Mouse (Mus musculus) megakaryocyte, embryonic 14.5 days (primary cell): ENCODE data around the gene Aktip. TPM values are rescaled to one million over a fixed set of nuclear protein-coding genes. Genes with fewer than 3 reads are reported as not detected.
A peak's percentile ranks its signal among the peaks of the same experiment; 100 is the strongest.

ENCODE experiments used
- H3K27me3 ChIP-seq: replicated peaks from 2 replicates; pipeline ENCODE3; 2012; ENCODE audit warnings: inconsistent platforms
- H3K36me3 ChIP-seq: replicated peaks from 2 replicates; pipeline ENCODE3; 2012; ENCODE audit warnings: low read length, inconsistent platforms, mixed read lengths
- H3K4me1 ChIP-seq: 2 replicates; pipeline ENCODE4 v1.6.1; 2012; ENCODE audit warnings: inconsistent platforms
- H3K4me3 ChIP-seq: replicated peaks from 2 replicates; pipeline ENCODE3; 2012; ENCODE audit warnings: moderate library complexity, mild to moderate bottlenecking, inconsistent platforms
- H3K9me3 ChIP-seq: 2 replicates; pipeline ENCODE4 v1.6.1; 2012; ENCODE audit warnings: inconsistent platforms
- FLI1 ChIP-seq: IDR thresholded peaks from 2 replicates; pipeline ENCODE4 v1.6.1; 2012; ENCODE audit warnings: low read length, inconsistent platforms, mixed read lengths
- GATA1 ChIP-seq: IDR thresholded peaks from 3 replicates; pipeline ENCODE4 v1.6.1; 2012; ENCODE audit warnings: mixed read lengths, low read length, inconsistent platforms, borderline replicate concordance
- polyA plus RNA-seq: library from polyadenylated mRNA; stranded (reverse); fragments of >175 nt; gene quantifications from 2 replicates; pipeline ENCODE4 v1.2.3, GENCODE M21; 2012; ENCODE audit warnings: low replicate concordance; ENCODE audit not compliant: insufficient read depth

Gene Aktip
- polyA plus RNA-seq, 1 experiment, result 3.2 TPM

DNA sequence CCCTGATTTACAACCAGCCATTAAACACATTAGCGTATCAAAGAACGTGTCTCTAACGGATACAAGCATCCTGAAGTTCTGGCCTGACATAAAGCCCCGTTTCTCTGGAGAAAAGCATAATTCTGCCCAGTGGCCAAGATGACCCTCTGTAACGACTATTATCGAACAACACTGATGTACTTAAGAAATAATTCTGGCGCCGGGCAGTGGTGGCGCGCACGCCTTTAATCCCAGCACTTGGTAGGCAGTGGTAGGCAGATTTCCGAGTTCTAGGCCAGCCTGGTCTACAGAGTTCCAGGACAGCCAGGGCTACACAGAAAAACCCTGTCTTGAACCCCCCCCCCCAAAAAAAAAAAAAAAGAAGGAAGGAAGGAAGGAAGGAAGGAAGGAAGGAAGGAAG lies 65.1 kb downstream of the Aktip start:
- Histone ChIP-seq H3K4me1 (peaks cover 25% of the 10 kb centered on the region), H3K27me3 (peaks cover 15% of the 10 kb centered on the region), H3K4me3 (peak overlapping the region; percentile 99), H3K36me3 (peaks cover 15% of the 10 kb centered on the region), H3K9me3 (no peaks in the 10 kb centered on the region)
- TF ChIP-seq GATA1, result no peak
- no peak for TF ChIP-seq FLI1

DNA sequence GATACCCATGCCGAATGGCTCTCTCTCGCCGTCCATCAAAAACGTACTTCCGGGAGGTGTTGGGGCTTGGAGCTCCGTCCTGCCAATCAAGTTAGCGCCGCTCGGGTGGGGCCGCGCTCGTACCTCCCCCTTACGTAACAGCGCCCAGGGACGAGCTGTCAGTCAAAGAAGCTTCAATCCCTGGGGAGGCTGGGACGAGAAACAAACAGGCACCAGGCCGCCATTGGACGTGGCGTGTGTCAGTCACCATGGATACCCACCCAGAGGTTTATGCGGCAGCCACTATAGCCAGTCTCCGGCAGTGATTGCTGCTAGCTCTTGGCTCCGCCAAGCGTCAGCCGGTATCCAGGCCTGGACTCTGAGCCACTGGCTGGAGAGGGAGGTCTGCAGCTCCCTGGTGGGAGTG lies 65.7 kb downstream of the Aktip start:
- Histone ChIP-seq H3K27me3 (peaks cover 15% of the 10 kb centered on the region), H3K9me3 (no peaks in the 10 kb centered on the region), H3K4me1 (peaks cover 25% of the 10 kb centered on the region), H3K36me3 (peaks cover 21% of the 10 kb centered on the region), H3K4me3 (peak overlapping the region; percentile 99)
- TF ChIP-seq FLI1, result no peak
- no peak for TF ChIP-seq GATA1

DNA sequence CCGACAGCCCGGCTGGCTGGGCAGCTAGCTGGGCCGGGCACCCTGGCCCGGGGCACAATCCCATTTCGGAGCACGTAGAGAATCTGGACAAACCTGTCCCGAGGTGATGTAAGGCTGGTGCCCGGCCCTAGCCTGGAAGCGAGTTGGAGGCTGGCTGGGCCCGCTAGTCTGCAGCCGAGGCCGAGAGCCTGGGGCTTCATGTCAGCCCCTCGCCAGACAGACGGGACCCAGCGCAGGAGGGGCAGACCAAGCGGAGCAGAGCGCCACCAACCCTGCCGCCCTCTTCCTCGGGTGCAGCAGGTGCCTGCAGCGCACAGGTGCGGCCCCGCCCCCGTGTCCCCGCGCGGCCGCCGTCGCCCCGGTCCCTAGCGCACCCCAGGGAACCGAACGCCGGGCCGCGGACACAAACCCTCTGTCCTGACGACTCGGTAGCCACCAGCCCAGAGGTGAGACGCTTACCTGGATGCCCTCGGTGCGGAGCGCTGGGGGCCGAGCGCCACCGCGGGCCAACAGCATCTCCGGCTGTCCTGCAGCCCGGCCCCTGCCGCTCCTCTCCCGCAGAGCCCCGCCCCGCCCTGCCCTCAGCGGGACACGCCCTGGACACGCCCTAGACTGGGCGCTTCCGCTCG lies 66.2 kb downstream of the Aktip start:
- H3K4me3 ChIP-seq, result peak overlapping the region; percentile 99
- H3K9me3 ChIP-seq, result no peaks in the 10 kb centered on the region
- peaks cover 27% of the 10 kb centered on the region for H3K4me1 ChIP-seq
- peaks cover 24% of the 10 kb centered on the region for H3K36me3 ChIP-seq
- peaks cover 15% of the 10 kb centered on the region for H3K27me3 ChIP-seq
- TF ChIP-seq FLI1 (no peak), GATA1 (no peak)

DNA sequence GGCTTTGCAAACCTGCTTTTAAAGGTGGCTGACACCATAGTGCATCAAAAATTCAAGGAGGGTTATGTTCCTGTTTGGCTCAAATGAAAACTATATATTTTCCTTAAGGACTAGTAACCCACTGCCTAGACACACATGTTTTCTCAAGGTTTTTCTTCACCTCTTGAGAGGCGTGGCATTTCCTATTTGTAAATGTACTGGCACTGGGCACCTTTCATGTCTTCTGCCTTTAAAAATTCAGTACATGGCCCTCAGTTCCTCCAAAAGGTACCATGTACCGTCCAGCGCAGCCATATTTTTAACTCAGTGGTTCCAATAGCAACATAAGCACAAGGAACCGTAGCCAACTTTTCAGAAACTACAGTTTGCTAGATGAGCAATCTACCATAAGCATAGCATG lies 67.0 kb downstream of the Aktip start:
- Histone ChIP-seq H3K4me3 (peak overlapping the region; percentile 99), H3K4me1 (peaks cover 30% of the 10 kb centered on the region), H3K36me3 (peaks cover 33% of the 10 kb centered on the region), H3K27me3 (peaks cover 15% of the 10 kb centered on the region), H3K9me3 (no peaks in the 10 kb centered on the region)
- no peak for TF ChIP-seq FLI1
- TF ChIP-seq GATA1, result no peak

DNA sequence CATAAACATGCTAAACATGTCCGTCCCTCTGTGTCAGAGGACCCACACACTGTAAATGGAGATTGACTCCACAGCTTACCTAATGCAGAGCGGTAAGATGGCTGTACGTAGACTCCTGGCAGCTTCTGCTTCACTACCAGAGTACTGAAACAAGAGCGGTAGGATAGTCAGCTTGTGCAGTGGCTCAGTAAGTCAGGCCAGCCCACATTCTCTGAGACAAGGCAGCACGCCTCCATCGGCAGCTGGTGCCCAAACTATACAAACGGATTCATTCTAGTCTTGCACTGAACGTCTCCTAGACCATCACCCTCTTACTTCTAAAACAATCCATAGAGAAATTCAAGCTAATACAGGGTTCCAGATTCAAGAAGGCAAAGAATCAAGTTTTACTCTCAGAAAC lies 73.0 kb downstream of the Aktip start:
- Histone ChIP-seq H3K4me3 (no peak overlapping the region), H3K36me3 (peaks cover 92% of the 10 kb centered on the region), H3K4me1 (peaks cover 13% of the 10 kb centered on the region), H3K9me3 (no peaks in the 10 kb centered on the region), H3K27me3 (no peaks in the 10 kb centered on the region)
- no peak for TF ChIP-seq GATA1
- TF ChIP-seq FLI1, result no peak

DNA sequence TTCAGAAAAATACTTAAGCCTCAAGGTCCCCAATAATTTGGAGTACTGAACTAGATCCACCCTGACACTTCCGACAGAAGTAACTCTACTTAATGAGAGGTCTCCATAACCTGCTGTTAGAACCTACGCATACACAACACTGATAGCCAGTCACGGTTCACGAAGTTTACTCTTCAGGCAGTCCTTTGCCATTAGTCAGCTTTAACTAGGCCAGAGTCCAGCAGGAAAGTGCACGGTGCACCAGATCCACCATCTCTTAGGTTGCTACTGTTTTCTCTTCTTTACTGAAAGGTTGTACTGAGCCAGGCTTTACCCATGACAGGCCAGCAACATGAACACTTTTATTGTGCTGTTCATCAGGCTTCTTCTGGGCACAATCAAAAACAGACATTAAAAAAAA lies 75.5 kb downstream of the Aktip start:
- Histone ChIP-seq H3K9me3 (no peaks in the 10 kb centered on the region), H3K4me3 (no peak overlapping the region), H3K27me3 (no peaks in the 10 kb centered on the region), H3K4me1 (peaks cover 5% of the 10 kb centered on the region; the same call in 1 of the 2 replicates), H3K36me3 (peaks cover 98% of the 10 kb centered on the region)
- no peak for TF ChIP-seq FLI1
- no peak for TF ChIP-seq GATA1

DNA sequence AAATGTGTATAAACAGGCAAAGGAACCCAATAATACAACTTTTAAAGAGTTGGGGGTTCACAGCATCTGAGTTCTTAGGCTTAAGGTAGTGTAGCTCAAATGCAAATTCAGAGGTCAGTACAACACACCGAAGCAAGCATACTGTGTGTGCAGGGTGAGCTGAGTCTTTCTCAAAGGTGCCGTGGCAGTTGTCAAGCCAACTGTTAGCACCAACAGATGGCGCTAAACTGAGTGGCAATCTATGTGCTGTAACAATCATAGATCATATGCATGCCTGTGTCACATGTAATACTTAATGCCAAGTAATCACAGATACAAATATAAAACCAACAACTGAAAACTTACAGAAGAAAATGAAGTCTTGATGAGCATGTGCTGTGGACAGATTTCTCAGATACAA lies 81.6 kb downstream of the Aktip start:
- Histone ChIP-seq H3K9me3 (no peaks in the 10 kb centered on the region), H3K27me3 (no peaks in the 10 kb centered on the region), H3K4me1 (no peaks in the 10 kb centered on the region), H3K36me3 (peaks cover 99% of the 10 kb centered on the region), H3K4me3 (no peak overlapping the region)
- TF ChIP-seq FLI1 (no peak), GATA1 (no peak)

DNA sequence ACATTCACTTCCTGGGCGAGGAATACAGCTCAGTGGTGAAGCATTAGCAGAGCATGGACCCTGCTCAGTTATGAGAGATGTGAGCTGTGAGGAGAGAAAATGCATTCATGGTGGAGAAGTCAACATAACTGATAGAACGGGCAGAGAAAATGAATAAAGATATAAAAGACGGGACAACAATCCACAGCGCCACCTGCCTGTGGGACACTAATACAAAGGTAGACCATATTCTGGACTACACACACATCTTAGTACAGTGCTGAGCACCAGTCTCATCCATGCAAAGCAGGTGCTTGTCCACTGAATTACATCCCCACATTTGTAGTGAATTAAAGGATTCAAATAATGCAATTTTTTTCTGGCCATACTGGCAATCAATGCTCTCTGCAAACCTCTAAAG lies 82.2 kb downstream of the Aktip start:
- no peaks in the 10 kb centered on the region for H3K27me3 ChIP-seq
- H3K4me1 ChIP-seq, result no peaks in the 10 kb centered on the region
- no peak overlapping the region for H3K4me3 ChIP-seq
- TF ChIP-seq FLI1 (no peak), GATA1 (no peak)
- no peaks in the 10 kb centered on the region for H3K9me3 ChIP-seq
- peaks cover 99% of the 10 kb centered on the region for H3K36me3 ChIP-seq

DNA sequence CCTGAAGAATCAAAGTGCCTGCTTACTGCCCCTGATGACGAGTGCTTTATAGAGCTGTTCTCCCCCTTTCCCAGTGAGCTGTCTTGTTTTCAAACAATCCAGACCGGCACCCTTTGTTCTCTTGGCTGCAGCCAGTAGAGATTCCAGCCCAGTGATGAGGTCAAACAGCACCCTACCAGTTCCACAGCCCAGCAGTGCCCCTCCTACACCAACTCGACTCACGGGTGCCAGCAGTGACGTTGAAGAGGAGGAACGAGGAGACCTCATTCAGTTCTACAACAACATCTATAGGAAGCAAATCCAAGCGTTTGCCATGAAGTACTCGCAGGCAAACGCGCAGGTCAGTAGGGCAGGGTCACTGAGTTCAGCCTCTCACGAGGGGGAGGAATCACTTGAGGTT lies 84.9 kb downstream of the Aktip start:
- no peaks in the 10 kb centered on the region for H3K27me3 ChIP-seq
- peaks cover 98% of the 10 kb centered on the region for H3K36me3 ChIP-seq
- no peaks in the 10 kb centered on the region for H3K9me3 ChIP-seq
- no peak overlapping the region for H3K4me3 ChIP-seq
- no peak for TF ChIP-seq GATA1
- no peak for TF ChIP-seq FLI1
- H3K4me1 ChIP-seq, result no peaks in the 10 kb centered on the region

DNA sequence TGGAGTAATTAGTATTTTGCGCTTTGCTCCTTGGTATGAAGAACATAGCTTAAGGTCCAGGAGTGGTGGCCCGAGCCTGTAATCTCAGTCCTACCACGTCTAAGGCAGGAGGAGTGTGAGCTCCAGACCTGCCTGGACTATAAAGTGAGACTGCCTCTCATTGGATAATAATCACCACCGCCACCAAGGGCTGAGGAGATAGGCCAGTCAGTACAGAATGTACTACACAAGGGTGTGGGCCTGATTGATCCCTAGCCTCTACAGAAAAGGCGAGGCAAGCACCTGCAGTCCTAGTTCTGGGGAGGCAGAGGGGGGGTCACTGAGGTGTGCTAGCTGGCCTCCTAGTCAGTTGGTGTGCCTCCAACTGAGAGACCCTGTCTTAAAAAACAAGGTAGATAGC lies 85.3 kb downstream of the Aktip start:
- H3K9me3 ChIP-seq, result no peaks in the 10 kb centered on the region
- TF ChIP-seq GATA1, result no peak
- H3K27me3 ChIP-seq, result no peaks in the 10 kb centered on the region
- H3K4me1 ChIP-seq, result no peaks in the 10 kb centered on the region
- no peak overlapping the region for H3K4me3 ChIP-seq
- H3K36me3 ChIP-seq, result peaks cover 94% of the 10 kb centered on the region
